Mouse (Mus musculus) G1E (cell line): ENCODE results near the gene Ctdsp2.

Experiments used
- CTCF ChIP-seq: IDR thresholded peaks from 2 replicates; pipeline ENCODE4 v1.5.1; 2012; ENCODE audit warnings: low read depth, low read length, inconsistent platforms, mixed read lengths
- GATA1 ChIP-seq: IDR thresholded peaks from 2 replicates; pipeline ENCODE4 v1.6.1; 2012; ENCODE audit warnings: borderline replicate concordance, low read length, inconsistent platforms, mixed read lengths
- TAL1 ChIP-seq: conservative IDR thresholded peaks from 2 replicates; pipeline ENCODE4 v1.6.1; 2012; ENCODE audit warnings: low read depth, low read length, inconsistent platforms, mixed read lengths

GRCm38 (mm10) chr10:126957359-126958107 is 21.0 kb upstream of the Ctdsp2 start:
- TF ChIP-seq CTCF (no peak), GATA1 (no peak), TAL1 (no peak)
